Mouse (Mus musculus) MEL (cell line): ENCODE measurements around the gene Slc17a6. TPM values are rescaled to one million over a fixed set of nuclear protein-coding genes. Genes with fewer than 3 reads are reported as not detected.

Experiments
- DNase-seq: peaks from one replicate; pipeline ENCODE4 v3.0.0; 2011; ENCODE audit warnings: low read depth, low spot score
- H3K27ac ChIP-seq: 2 replicates; pipeline ENCODE4 v1.5.1; 2012; ENCODE audit warnings: low read depth, mild to moderate bottlenecking, control low read depth, low read length, moderate library complexity; ENCODE audit not compliant: control insufficient read depth
- H3K27me3 ChIP-seq, 2 experiments: fragments of 150-350 bp in 1 of 2; sonication (generic) in 1 of 2; 2 replicates each; pipeline ENCODE4 v1.6.1; 2012; ENCODE audit warnings: low read length in 2 of 2, mild to moderate bottlenecking in 2 of 2, improper control_type of control experiment in 1 of 2, moderate library complexity in 1 of 2; ENCODE audit not compliant: insufficient read depth in 2 of 2, control insufficient read depth in 1 of 2
- H3K36me3 ChIP-seq, 2 experiments: 2 replicates each; pipeline ENCODE4 v1.6.1; 2012 to 2014; ENCODE audit warnings: low read length in 2 of 2, improper control_type of control experiment in 1 of 2, inconsistent platforms in 1 of 2, mild to moderate bottlenecking in 1 of 2; ENCODE audit not compliant: insufficient read depth in 2 of 2, control insufficient read depth in 1 of 2
- H3K4me1 ChIP-seq, 2 experiments: fragments of 150-350 bp in 1 of 2; sonication (generic) in 1 of 2; 2 replicates each; pipeline ENCODE4 v1.6.1; 2012; ENCODE audit warnings: low read length in 2 of 2, improper control_type of control experiment in 1 of 2, mild to moderate bottlenecking in 1 of 2; ENCODE audit not compliant: insufficient read depth in 2 of 2, control insufficient read depth in 1 of 2
- H3K4me3 ChIP-seq, 2 experiments: fragments of 150-350 bp in 1 of 2; sonication (generic) in 1 of 2; 2 replicates each; pipeline ENCODE4 v1.5.1; 2012; ENCODE audit warnings: low read depth in 2 of 2, low read length in 2 of 2, mild to moderate bottlenecking in 2 of 2, moderate library complexity in 2 of 2, control low read depth in 1 of 2, improper control_type of control experiment in 1 of 2; ENCODE audit not compliant: control insufficient read depth in 1 of 2, insufficient read depth in 1 of 2
- H3K79me2 ChIP-seq: 2 replicates; pipeline ENCODE4 v1.6.1; 2012; ENCODE audit warnings: mild to moderate bottlenecking, low read length, moderate library complexity; ENCODE audit not compliant: control insufficient read depth, poor library complexity, insufficient read depth
- H3K9ac ChIP-seq: 2 replicates; pipeline ENCODE4 v1.6.1; 2012; ENCODE audit warnings: low read depth, mild to moderate bottlenecking, control low read depth, low read length, moderate library complexity; ENCODE audit not compliant: control insufficient read depth, poor library complexity, severe bottlenecking
- H3K9me3 ChIP-seq: fragments of 150-350 bp; sonication (generic); replicated peaks from 2 replicates; pipeline ENCODE4 v1.6.1; 2012; ENCODE audit warnings: mild to moderate bottlenecking, low read length, improper control_type of control experiment, moderate library complexity; ENCODE audit not compliant: insufficient read depth
- CHD1 ChIP-seq: IDR thresholded peaks from 2 replicates; pipeline ENCODE4 v1.6.1; 2012; ENCODE audit warnings: low read depth, mild to moderate bottlenecking, inconsistent platforms, low read length, improper control_type of control experiment
- CHD2 ChIP-seq: IDR thresholded peaks from 2 replicates; pipeline ENCODE4 v1.6.1; 2011; ENCODE audit warnings: low read length, improper control_type of control experiment
- CTCF ChIP-seq, 3 experiments: IDR thresholded peaks in 2 of 3; conservative IDR thresholded peaks in 1 of 3; 2 replicates each; pipeline ENCODE4 v1.5.1; 2011 to 2012; ENCODE audit warnings: low read length in 3 of 3, low read depth in 2 of 3, mild to moderate bottlenecking in 2 of 3, improper control_type of control experiment in 1 of 3, inconsistent platforms in 1 of 3, mixed read lengths in 1 of 3, moderate library complexity in 1 of 3; ENCODE audit not compliant: control insufficient read depth in 1 of 3, insufficient read depth in 1 of 3, poor library complexity in 1 of 3, severe bottlenecking in 1 of 3
- E2F4 ChIP-seq: IDR thresholded peaks from 2 replicates; pipeline ENCODE4 v1.6.1; 2011; ENCODE audit warnings: low read depth, low read length, improper control_type of control experiment, borderline replicate concordance
- ELF1 ChIP-seq: IDR thresholded peaks from 2 replicates; pipeline ENCODE4 v1.6.1; 2014; ENCODE audit warnings: low read depth, mild to moderate bottlenecking, inconsistent platforms, low read length, improper control_type of control experiment, moderate library complexity
- ETS1 ChIP-seq: IDR thresholded peaks from 2 replicates; pipeline ENCODE4 v1.6.1; 2012; ENCODE audit warnings: low read depth, mild to moderate bottlenecking, inconsistent platforms, low read length, improper control_type of control experiment, moderate library complexity
- MAX ChIP-seq: IDR thresholded peaks from 2 replicates; pipeline ENCODE4 v1.6.1; 2011; ENCODE audit warnings: low read length, improper control_type of control experiment
- MAZ ChIP-seq: IDR thresholded peaks from 2 replicates; pipeline ENCODE4 v1.6.1; 2012; ENCODE audit warnings: low read depth, mild to moderate bottlenecking, inconsistent platforms, low read length, improper control_type of control experiment
- NELFE ChIP-seq: IDR thresholded peaks from 2 replicates; pipeline ENCODE4 v1.6.1; 2011; ENCODE audit warnings: low read depth, low read length, improper control_type of control experiment
- TAL1 ChIP-seq: IDR thresholded peaks from 2 replicates; pipeline ENCODE4 v1.6.1; 2012; ENCODE audit warnings: mild to moderate bottlenecking, inconsistent platforms, low read length, moderate library complexity, mixed read lengths
- TBP ChIP-seq: IDR thresholded peaks from 2 replicates; pipeline ENCODE4 v1.8.0; 2011; ENCODE audit warnings: low read depth, low read length, improper control_type of control experiment
- ZC3H11A ChIP-seq: IDR thresholded peaks from 2 replicates; pipeline ENCODE4 v1.6.1; 2012; ENCODE audit warnings: low read depth, mild to moderate bottlenecking, inconsistent platforms, low read length, improper control_type of control experiment
- ZKSCAN1 ChIP-seq: IDR thresholded peaks from 2 replicates; pipeline ENCODE4 v1.6.1; 2012; ENCODE audit warnings: low read depth, mild to moderate bottlenecking, inconsistent platforms, low read length, improper control_type of control experiment, moderate library complexity
- ZNF384 ChIP-seq: IDR thresholded peaks from 2 replicates; pipeline ENCODE4 v1.6.1; 2012; ENCODE audit warnings: low read depth, mild to moderate bottlenecking, inconsistent platforms, low read length, improper control_type of control experiment
- polyA plus RNA-seq, 2 experiments: library from polyadenylated mRNA; stranded (reverse) in 1 of 2; unstranded in 1 of 2; fragments of >175 nt in 1 of 2; fragments of >200 nt in 1 of 2; gene quantifications; 2 replicates each; pipeline versions ENCODE4 v1.2.1 to v1.2.4; 2012; ENCODE audit warnings: low replicate concordance in 2 of 2, low read depth in 1 of 2; ENCODE audit not compliant: insufficient read length in 2 of 2, insufficient read depth in 1 of 2, missing spikeins in 1 of 2
- total RNA-seq: library from RNA; depleted of rRNA; stranded (reverse); fragments of 300-350 nt; gene quantifications from 2 replicates; pipeline ENCODE4 v1.2.3, GENCODE M21; 2012

The Slc17a6 gene
- total and polyA plus RNA-seq, 3 experiments = not detected

DNA sequence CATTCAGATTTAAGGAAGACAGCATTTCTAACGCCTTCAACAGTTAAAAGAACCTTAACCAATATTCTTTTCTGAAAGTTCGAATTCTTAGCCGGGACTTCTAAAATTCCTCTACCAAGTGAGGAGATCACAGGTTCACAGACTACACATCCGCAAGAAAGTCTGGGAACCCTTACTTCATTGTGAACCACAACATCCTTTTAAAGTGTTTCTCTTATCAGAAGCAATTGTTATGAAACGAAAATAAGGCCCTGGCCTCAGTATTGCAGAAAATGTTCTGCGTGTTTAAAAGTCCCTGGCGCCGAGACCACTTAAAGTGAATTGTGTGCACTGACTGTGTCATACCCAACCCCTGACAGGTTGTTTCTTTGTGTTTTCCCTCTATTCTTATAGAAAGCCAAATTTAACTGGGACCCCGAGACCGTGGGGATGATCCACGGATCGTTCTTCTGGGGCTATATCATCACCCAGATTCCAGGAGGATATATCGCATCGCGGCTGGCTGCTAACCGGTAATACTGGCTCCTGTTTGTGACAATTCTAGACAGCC is 4.7 kb downstream of the Slc17a6 start:
- H3K36me3 ChIP-seq = no peaks in the 10 kb centered on the region
- no peak for TF ChIP-seq ETS1
- no peak for TF ChIP-seq E2F4
- TF ChIP-seq TAL1 = no peak
- TF ChIP-seq ELF1 = no peak
- TF ChIP-seq ZNF384 = no peak
- TF ChIP-seq MAX = no peak
- TF ChIP-seq TBP = no peak
- no peak for DNase-seq
- no peaks in the 10 kb centered on the region for H3K79me2 ChIP-seq
- H3K4me3 ChIP-seq = no peak overlapping the region
- no peaks in the 10 kb centered on the region for H3K27me3 ChIP-seq
- H3K4me1 ChIP-seq = no peaks in the 10 kb centered on the region
- no peak overlapping the region for H3K27ac ChIP-seq
- no peak overlapping the region for H3K9ac ChIP-seq
- H3K9me3 ChIP-seq = no peaks in the 10 kb centered on the region

DNA sequence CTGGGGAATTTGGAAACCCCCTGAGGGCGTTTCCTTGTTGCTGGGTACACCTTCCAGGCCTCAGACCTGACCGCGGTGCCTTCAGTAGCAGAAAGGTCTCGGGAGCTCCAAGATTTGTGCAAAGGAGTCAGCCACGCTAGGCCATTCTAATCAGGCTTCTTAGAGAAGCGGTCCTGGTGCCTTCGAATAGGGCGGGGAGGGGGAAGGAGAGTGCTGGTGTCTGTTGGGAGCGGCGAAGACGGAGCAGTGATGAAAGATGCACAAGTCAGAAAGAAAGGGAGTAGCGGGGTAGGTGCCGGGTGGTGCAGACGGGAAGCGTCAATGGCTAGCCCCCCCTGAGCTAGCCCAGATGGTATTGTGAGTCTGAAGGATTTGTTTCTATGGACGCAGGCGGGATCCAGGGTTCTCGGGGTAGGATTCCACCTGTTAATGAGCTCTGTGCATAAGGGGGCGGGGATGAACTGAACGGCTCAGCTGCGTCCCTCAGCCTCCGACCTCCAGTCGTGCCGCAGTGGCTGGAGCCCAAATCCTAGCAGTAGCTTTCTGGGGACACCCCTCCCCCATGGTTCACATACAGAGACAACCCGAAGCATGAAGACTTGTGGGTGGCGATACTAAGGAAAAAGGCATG is 5.3 kb downstream of the Slc17a6 start:
- Histone ChIP-seq H3K79me2 (no peaks in the 10 kb centered on the region), H3K9ac (no peak overlapping the region), H3K27ac (no peak overlapping the region), H3K4me1 (no peaks in the 10 kb centered on the region), H3K36me3 (no peaks in the 10 kb centered on the region), H3K27me3 (no peaks in the 10 kb centered on the region), H3K4me3 (no peak overlapping the region), H3K9me3 (no peaks in the 10 kb centered on the region)
- no peak for DNase-seq
- no peak for TF ChIP-seq CHD1
- TF ChIP-seq CTCF (IDR thresholded peaks at IDR 0.05 in 2 of 3, conservative IDR thresholded peaks at IDR 0.05 in 1 of 3; ENCODE audit: control insufficient read depth in 1 of 3, insufficient read depth in 1 of 3, low read depth in 2 of 3, low read length in 3 of 3, poor library complexity in 1 of 3, severe bottlenecking in 1 of 3) = no peak
- TF ChIP-seq MAZ = no peak
- TF ChIP-seq CHD2 = no peak
- TF ChIP-seq ZKSCAN1 = no peak
- TF ChIP-seq NELFE = no peak

DNA sequence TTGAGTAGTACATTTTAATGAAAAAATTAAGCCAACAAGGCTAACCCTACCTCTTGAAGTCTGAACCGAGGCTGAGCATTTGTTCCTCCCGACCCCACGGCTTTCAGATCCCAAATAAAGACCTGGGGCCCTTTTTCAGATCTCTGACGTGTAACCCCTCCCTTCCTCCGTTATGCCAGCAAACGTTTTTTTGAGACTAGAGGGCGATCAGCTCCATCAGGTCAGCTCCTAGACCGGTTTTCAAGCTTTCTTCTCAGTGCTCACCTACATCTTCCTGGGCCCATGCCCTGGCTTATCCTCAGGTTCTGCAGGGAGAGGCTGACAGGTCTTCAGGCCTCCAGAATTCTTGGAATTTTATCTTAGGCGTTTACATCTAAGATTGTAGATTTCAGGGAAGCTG is 5.9 kb downstream of the Slc17a6 start:
- H3K36me3 ChIP-seq = no peaks in the 10 kb centered on the region
- DNase-seq = no peak
- H3K4me1 ChIP-seq = no peaks in the 10 kb centered on the region
- no peak for TF ChIP-seq ZC3H11A
- no peak for TF ChIP-seq MAX
- H3K9me3 ChIP-seq = no peaks in the 10 kb centered on the region
- no peak overlapping the region for H3K4me3 ChIP-seq
- no peaks in the 10 kb centered on the region for H3K27me3 ChIP-seq
- no peaks in the 10 kb centered on the region for H3K79me2 ChIP-seq
- H3K27ac ChIP-seq = no peak overlapping the region
- H3K9ac ChIP-seq = no peak overlapping the region
